Mouse (Mus musculus): ENCODE results near the gene Slc31a2.

DNA sequence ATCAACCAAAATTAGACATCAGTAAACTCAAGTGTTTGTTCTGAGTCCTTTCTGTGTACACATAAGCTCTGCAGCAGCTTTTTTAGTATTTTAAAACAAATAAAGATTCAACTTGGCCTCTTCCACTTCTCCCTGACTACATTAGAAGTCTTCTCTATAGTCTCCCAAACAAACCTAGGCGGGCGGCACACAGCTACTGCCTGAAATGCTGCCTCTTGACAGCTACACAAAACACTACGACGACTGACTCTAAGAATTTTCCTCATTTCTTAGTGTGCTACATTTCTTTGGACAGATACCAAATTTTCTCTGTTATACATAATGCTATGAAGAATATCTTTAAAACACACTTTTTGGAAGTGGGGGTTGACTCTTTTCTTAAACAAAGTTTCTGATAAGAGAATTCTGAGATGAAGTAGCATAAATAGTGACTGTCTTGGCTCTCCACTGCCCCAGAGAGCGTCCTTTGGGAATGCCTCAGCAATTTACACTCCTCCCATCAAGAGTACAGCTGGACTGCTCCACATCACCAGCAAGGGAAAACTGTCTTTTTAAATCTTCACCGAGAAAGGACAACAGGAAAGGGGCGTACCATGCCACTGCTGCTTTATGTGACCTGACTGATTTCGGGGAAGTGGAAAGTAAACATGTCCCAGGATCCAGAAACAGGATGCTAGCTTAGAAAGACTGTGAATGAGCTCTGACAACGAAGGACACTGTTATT is 85.4 kb downstream of the Slc31a2 start:
- TF ChIP-seq EP300 (IDR thresholded peaks at IDR 0.05; ENCODE audit: low read depth): no peak
- no peak for TF ChIP-seq CTCF (IDR thresholded peaks at IDR 0.05; ENCODE audit: low read depth)
